In the genomic region with DNA sequence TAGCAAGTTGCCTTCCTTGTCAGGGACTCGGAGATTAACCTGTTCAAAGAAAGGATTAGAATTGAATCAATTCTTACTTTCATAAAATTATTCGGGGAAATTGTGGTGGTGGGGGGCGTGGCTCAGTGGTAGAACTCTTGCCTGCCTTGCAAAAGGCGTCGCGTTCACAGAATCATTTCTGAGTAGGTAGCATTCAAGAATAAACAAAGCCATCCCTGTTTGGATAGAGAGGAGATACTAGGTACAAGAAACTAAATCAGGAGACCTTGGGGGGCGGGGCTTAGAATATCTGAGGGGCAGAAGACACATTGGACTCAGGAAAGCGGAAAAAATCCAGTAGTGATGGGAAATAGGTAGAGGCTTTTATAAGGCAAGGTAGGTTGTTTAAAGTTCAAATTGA, we compare ENCODE assay signal across 8 mouse cellular contexts. TPM values are rescaled to one million over a fixed set of nuclear protein-coding genes. Genes with fewer than 3 reads are reported as not detected.
DNase-seq lines count a peak whose midpoint lies in the region; ATAC-seq and TF ChIP-seq lines count a peak whose summit lies in the region.

A gene (minus strand): TSS at position 125 of the 400 bp plus-strand sequence.

- TF ChIP-seq EP300 in lung, postnatal 0 days (IDR thresholded peaks at IDR 0.05), result no peak

- peak within 1 kb of the TSS; percentile 76 for H3K27ac ChIP-seq in lung, postnatal 0 days (ENCODE audit: low read length)
- peak within 1 kb of the TSS; percentile 20; the same call in 1 of the 2 replicates for H3K27ac ChIP-seq in bone marrow, adult 2 months (ENCODE audit: control insufficient read depth, insufficient read depth, low read depth, low read length, poor library complexity)
- H3K27ac ChIP-seq in intestine, embryonic 15.5 days, result peak within 1 kb of the TSS; percentile 77

- peak within 1 kb of the TSS; percentile 93 for H3K4me2 ChIP-seq in lung, postnatal 0 days (replicated peaks; ENCODE audit: low read depth, low read length)
- peak within 1 kb of the TSS; percentile 63 for H3K4me2 ChIP-seq in intestine, embryonic 15.5 days (replicated peaks)

- peak within 1 kb of the TSS; percentile 85 for H3K4me3 ChIP-seq in lung, postnatal 0 days (ENCODE audit: low read depth, low read length)
- H3K4me3 ChIP-seq in bone marrow, adult 2 months (replicated peaks; ENCODE audit: control insufficient read depth, low read depth, low read length), result peak within 1 kb of the TSS; percentile 98
- H3K4me3 ChIP-seq in intestine, embryonic 15.5 days (replicated peaks), result peak within 1 kb of the TSS; percentile 65
- peak within 1 kb of the TSS; percentile 100 for H3K4me3 ChIP-seq in megakaryocyte, embryonic 14.5 days (replicated peaks)

- TF ChIP-seq CTCF in lung, postnatal 0 days (IDR thresholded peaks at IDR 0.05), result no peak
- TF ChIP-seq CTCF in bone marrow, adult 2 months (IDR thresholded peaks at IDR 0.05; ENCODE audit: control insufficient read depth, insufficient read depth, low read length), result no peak

- no peaks in the 10 kb centered on the region for H3K9me3 ChIP-seq in lung, postnatal 0 days (ENCODE audit: low read length)
- H3K9me3 ChIP-seq in intestine, embryonic 15.5 days, result no peaks in the 10 kb centered on the region
- no peaks in the 10 kb centered on the region for H3K9me3 ChIP-seq in megakaryocyte, embryonic 14.5 days

- H3K36me3 ChIP-seq in lung, postnatal 0 days (ENCODE audit: insufficient read depth, low read length), result no peaks in the 10 kb centered on the region
- peaks cover 8% of the 10 kb centered on the region for H3K36me3 ChIP-seq in intestine, embryonic 15.5 days
- peaks cover 43% of the 10 kb centered on the region for H3K36me3 ChIP-seq in megakaryocyte, embryonic 14.5 days (replicated peaks; ENCODE audit: low read length)

- no peak for TF ChIP-seq POLR2A in bone marrow, adult 2 months (IDR thresholded peaks at IDR 0.05; ENCODE audit: borderline replicate concordance, control insufficient read depth, low read depth, low read length)

- DNase-seq in lung, postnatal 0 days (ENCODE audit: low spot score), result no peak
- DNase-seq in lung, adult 18-20 months, result no peak
- DNase-seq in gastrocnemius, postnatal 4 days (ENCODE audit: low spot score in 2 of 2), result no peak
- no peak for DNase-seq in ovary, adult 18-20 months (ENCODE audit: low spot score)
- no peak for DNase-seq in cerebellum, adult 11-12 months

- peak within 1 kb of the TSS; percentile 84 for H3K9ac ChIP-seq in lung, postnatal 0 days (replicated peaks; ENCODE audit: low read depth)
- peak within 1 kb of the TSS; percentile 74 for H3K9ac ChIP-seq in intestine, embryonic 15.5 days

- no peaks in the 10 kb centered on the region for H3K27me3 ChIP-seq in lung, postnatal 0 days (replicated peaks; ENCODE audit: insufficient read depth, low read length)
- no peaks in the 10 kb centered on the region for H3K27me3 ChIP-seq in intestine, embryonic 15.5 days (replicated peaks)
- H3K27me3 ChIP-seq in megakaryocyte, embryonic 14.5 days (replicated peaks), result no peaks in the 10 kb centered on the region

- no peak for ATAC-seq in lung, postnatal 0 days
- ATAC-seq in intestine, embryonic 15.5 days, result no peak

- WGBS in lung, postnatal 0 days, result 15% methylated on average over 8 of the region's 8 CpGs
- 18% methylated on average over 8 of the region's 8 CpGs for WGBS in bone marrow, adult 2 months
- 12% methylated on average over 8 of the region's 8 CpGs for WGBS in intestine, embryonic 15.5 days

- no peaks in the 10 kb centered on the region for H3K4me1 ChIP-seq in lung, postnatal 0 days (ENCODE audit: insufficient read depth, low read depth, low read length)
- no peaks in the 10 kb centered on the region; the same call in 1 of the 2 replicates for H3K4me1 ChIP-seq in bone marrow, adult 2 months (ENCODE audit: control insufficient read depth, insufficient read depth, low read length)
- peaks cover 7% of the 10 kb centered on the region for H3K4me1 ChIP-seq in intestine, embryonic 15.5 days (replicated peaks)
- peaks cover 37% of the 10 kb centered on the region for H3K4me1 ChIP-seq in megakaryocyte, embryonic 14.5 days

RNA-seq across cellular contexts. Expression of the gene that starts here (rescaled TPM):
- 51.6 and 52.8 TPM in 2 replicates for polyA plus RNA-seq in lung, postnatal 0 days (2015; fragmentation: Nextera tagmentation; extraction: Ambion mirVana)
- polyA plus RNA-seq in bone marrow, adult 2 months (2011; ENCODE audit: insufficient read depth, insufficient read length, low replicate concordance, missing spikeins), result 23.5 and 35.9 TPM in 2 replicates
- total RNA-seq in gastrocnemius, postnatal 4 days (2021), result 10 to 100 TPM; 46.6 to 48.5 TPM
- polyA plus RNA-seq in intestine, embryonic 15.5 days (2015; fragmentation: Nextera tagmentation; extraction: Ambion mirVana), result 140 and 144 TPM in 2 replicates
- 2.4 TPM in 1 of 2 replicates, not detected in the other for polyA plus RNA-seq in megakaryocyte, embryonic 14.5 days (2012; ENCODE audit: insufficient read depth, low replicate concordance)

Comparison
In these comparisons a context has a peak if more than half of its experiments do, and no peak if none do; other contexts are left out.
1. H3K27ac ChIP-seq: peak in every context shown above with its lines; median percentile 77 in intestine, embryonic 15.5 days; 76 in lung, postnatal 0 days; 20 in bone marrow, adult 2 months.